Mouse (Mus musculus): Measurements from ENCODE around the gene Pard6a.

Gene Pard6a

GRCm38 (mm10) chr8:105700966-105701824 is at the start of gene Pard6a, which contains the start of gene Acd:
Gene Pard6a, plus strand, starts transcription at chr8:105701148.
Gene Acd, minus strand, starts transcription at chr8:105701102.
- DNase-seq, result peak; percentile 97

- no peak for DNase-seq
These were observed 43.3 kb upstream of the Pard6a start for GRCm38 (mm10) chr8:105657641-105658040.

GRCm38 (mm10) chr8:105661167-105661566 is 39.8 kb upstream of the Pard6a start:
- peak; percentile 12 to 34 for DNase-seq

GRCm38 (mm10) chr8:105677891-105678290 is 23.1 kb upstream of the Pard6a start:
- DNase-seq, result no peak

- DNase-seq, result no peak
These were observed 15.6 kb upstream of the Pard6a start for GRCm38 (mm10) chr8:105685325-105685724.

GRCm38 (mm10) chr8:105685796-105686308 is 15.1 kb upstream of the Pard6a start, which contains the start of gene Carmil2:
Gene Carmil2, plus strand, starts transcription at chr8:105686274.
- DNase-seq, result peak; percentile 84 to 86

GRCm38 (mm10) chr8:105686551-105686950 is 14.4 kb upstream of the Pard6a start:
- DNase-seq, result no peak

- DNase-seq, result no peak
These were observed 13.4 kb upstream of the Pard6a start for GRCm38 (mm10) chr8:105687512-105687911.

GRCm38 (mm10) chr8:105688242-105688752 is 12.7 kb upstream of the Pard6a start:
- DNase-seq, result no peak

GRCm38 (mm10) chr8:105689256-105689982 is 11.5 kb upstream of the Pard6a start:
- DNase-seq, result no peak

- DNase-seq, result no peak
These were observed 11.0 kb upstream of the Pard6a start for GRCm38 (mm10) chr8:105689983-105690360.

- peak in 1 of 2 experiments; percentile 1 for DNase-seq
These were observed 10.0 kb upstream of the Pard6a start for GRCm38 (mm10) chr8:105690978-105691377.

- no peak for DNase-seq
These were observed 8.3 kb upstream of the Pard6a start for GRCm38 (mm10) chr8:105692449-105693182.

GRCm38 (mm10) chr8:105693648-105694047 is 7.3 kb upstream of the Pard6a start:
- peak; percentile 86 for DNase-seq

- DNase-seq, result peak in 1 of 2 experiments; percentile 35
These were observed 6.7 kb upstream of the Pard6a start for GRCm38 (mm10) chr8:105694051-105694799.

GRCm38 (mm10) chr8:105695080-105695780 is 5.7 kb upstream of the Pard6a start:
- DNase-seq, result no peak

- DNase-seq, result no peak
These were observed 3.7 kb upstream of the Pard6a start for GRCm38 (mm10) chr8:105697196-105697780.

- DNase-seq, result no peak
These were observed 2.2 kb upstream of the Pard6a start for GRCm38 (mm10) chr8:105698734-105699133.

GRCm38 (mm10) chr8:105699488-105700215 is 1.3 kb upstream of the Pard6a start:
- DNase-seq, result no peak

- DNase-seq, result peak; percentile 66 to 77
These were observed 382 bp upstream of the Pard6a start for GRCm38 (mm10) chr8:105700566-105700965.

All from kidney, postnatal 4 days (tissue).